18 mouse cellular contexts compared by ENCODE assay signal in the genomic region with DNA sequence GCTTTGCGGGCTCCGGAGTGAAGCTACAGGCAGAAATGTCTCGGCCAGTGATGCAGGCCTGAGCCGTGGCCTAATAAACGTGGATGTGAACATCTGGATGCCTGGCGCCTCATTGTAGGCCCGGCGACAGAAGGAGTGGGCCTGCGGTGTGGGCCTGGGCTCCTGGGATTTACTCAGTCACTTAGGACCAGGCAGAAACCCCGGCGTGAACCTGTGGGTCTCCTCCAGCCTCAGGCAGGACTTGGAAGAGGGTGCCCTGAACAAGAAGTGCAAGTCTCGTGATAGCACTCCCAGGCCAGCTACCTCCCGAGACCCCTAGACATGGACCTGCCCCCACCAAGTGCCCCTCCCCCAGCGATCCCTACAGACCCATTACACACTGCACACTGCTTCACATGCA.
"Had no signal": no experiment of that assay in that cellular context is flagged by ENCODE, and none has a peak within 500 bp of the region (broad histone marks: within the 10 kb centered on the region; RNA-seq: fewer than 3 reads in every experiment).

No protein-coding gene starts in this region.

- H3K9ac ChIP-seq: lung, embryonic 14.5 days; midbrain, embryonic 12.5 days; neural tube, embryonic 13.5 days; neural tube, embryonic 15.5 days had no signal

- H3K27me3 ChIP-seq: midbrain, embryonic 12.5 days; neural tube, embryonic 13.5 days; neural tube, embryonic 15.5 days had no signal

- H3K4me1 ChIP-seq: midbrain, embryonic 10.5 days; midbrain, embryonic 12.5 days had no signal

- DNase-seq: lung, adult 18-20 months; lung, embryonic 14.5 days; lung, postnatal 10 days; lung, postnatal 4 days; midbrain, embryonic 14.5 days; retina, postnatal 1 day; right cerebral cortex, adult 18-20 months; right cerebral cortex, postnatal 25 days; right cerebral cortex, postnatal 4 days; spleen, adult 18-20 months; thymus, adult 18-20 months; thymus, postnatal 14 days; thymus, postnatal 4 days had no signal

- H3K4me3 ChIP-seq: midbrain, embryonic 10.5 days; midbrain, embryonic 12.5 days; myocyte; neural tube, embryonic 13.5 days; neural tube, embryonic 15.5 days had no signal

- H3K9me3 ChIP-seq: midbrain, embryonic 10.5 days; midbrain, embryonic 12.5 days; neural tube, embryonic 13.5 days; neural tube, embryonic 15.5 days had no signal

- H3K27ac ChIP-seq: midbrain, embryonic 10.5 days; midbrain, embryonic 12.5 days; neural tube, embryonic 13.5 days; neural tube, embryonic 15.5 days had no signal
